Mouse (Mus musculus): ENCODE data around the gene Gse1. TPM values are rescaled to one million over a fixed set of nuclear protein-coding genes. Genes with fewer than 3 reads are reported as not detected.

Gene Gse1
- polyA plus RNA-seq, 1 experiment from 2014 or later: 6.4 TPM

- Histone ChIP-seq H3K9ac (ENCODE audit: low read depth, low read length) (no peak overlapping the region), H3K4me3 (ENCODE audit: low read depth, low read length) (no peak overlapping the region), H3K4me1 (replicated peaks; ENCODE audit: control insufficient read depth, insufficient read depth, low read length) (0 out of 2 replicates have a peak, but pooled peaks cover 3% of the 10 kb centered on the region), H3K9me3 (ENCODE audit: control insufficient read depth) (no peaks in the 10 kb centered on the region), H3K4me2 (replicated peaks; ENCODE audit: low read depth) (no peak overlapping the region), H3K27ac (ENCODE audit: low read depth, low read length) (no peak overlapping the region), H3K36me3 (ENCODE audit: control insufficient read depth, insufficient read depth) (peaks cover 34% of the 10 kb centered on the region), H3K27me3 (replicated peaks; ENCODE audit: control insufficient read depth, insufficient read depth, low read length) (no peaks in the 10 kb centered on the region)
- WGBS: 71% methylated on average over 15 of the region's 15 CpGs
- TF ChIP-seq CTCF (IDR thresholded peaks at IDR 0.05; ENCODE audit: low read depth): no peak
- ATAC-seq: no peak
Observed at GRCm38 (mm10) chr8:120557170-120557965, 329.1 kb downstream of the Gse1 start.

- whole genome bisulfite sequencing: 78% methylated on average over 4 of the region's 4 CpGs
- H3K27ac ChIP-seq (ENCODE audit: low read depth, low read length): no peak overlapping the region
- H3K4me1 ChIP-seq (replicated peaks; ENCODE audit: control insufficient read depth, insufficient read depth, low read length): 0 out of 2 replicates have a peak, but pooled peaks cover 3% of the 10 kb centered on the region
- no peak for TF ChIP-seq CTCF (IDR thresholded peaks at IDR 0.05; ENCODE audit: low read depth)
- ATAC-seq: no peak
- no peaks in the 10 kb centered on the region for H3K27me3 ChIP-seq (replicated peaks; ENCODE audit: control insufficient read depth, insufficient read depth, low read length)
- no peaks in the 10 kb centered on the region for H3K9me3 ChIP-seq (ENCODE audit: control insufficient read depth)
- no peak overlapping the region for H3K4me3 ChIP-seq (ENCODE audit: low read depth, low read length)
- H3K36me3 ChIP-seq (ENCODE audit: control insufficient read depth, insufficient read depth): peaks cover 42% of the 10 kb centered on the region
- H3K9ac ChIP-seq (ENCODE audit: low read depth, low read length): no peak overlapping the region
- H3K4me2 ChIP-seq (replicated peaks; ENCODE audit: low read depth): no peak overlapping the region
Observed at GRCm38 (mm10) chr8:120558162-120558561, 329.9 kb downstream of the Gse1 start.

- Histone ChIP-seq H3K9ac (ENCODE audit: low read depth, low read length) (no peak overlapping the region), H3K36me3 (ENCODE audit: control insufficient read depth, insufficient read depth) (peaks cover 41% of the 10 kb centered on the region), H3K27me3 (replicated peaks; ENCODE audit: control insufficient read depth, insufficient read depth, low read length) (no peaks in the 10 kb centered on the region), H3K9me3 (ENCODE audit: control insufficient read depth) (no peaks in the 10 kb centered on the region), H3K4me1 (replicated peaks; ENCODE audit: control insufficient read depth, insufficient read depth, low read length) (0 out of 2 replicates have a peak, but pooled peaks cover 7% of the 10 kb centered on the region), H3K4me2 (replicated peaks; ENCODE audit: low read depth) (no peak overlapping the region), H3K4me3 (ENCODE audit: low read depth, low read length) (no peak overlapping the region), H3K27ac (ENCODE audit: low read depth, low read length) (no peak overlapping the region)
- no peak for TF ChIP-seq CTCF (IDR thresholded peaks at IDR 0.05; ENCODE audit: low read depth)
- ATAC-seq: no peak
- WGBS: 56% methylated on average over 11 of the region's 11 CpGs
Observed at GRCm38 (mm10) chr8:120559654-120560053, 331.4 kb downstream of the Gse1 start.

- no peak for ATAC-seq
- 91% methylated on average over 5 of the region's 5 CpGs for WGBS
- TF ChIP-seq CTCF (IDR thresholded peaks at IDR 0.05; ENCODE audit: low read depth): no peak
Observed at GRCm38 (mm10) chr8:120560535-120560934, 332.3 kb downstream of the Gse1 start.

GRCm38 (mm10) chr8:120561539-120562435, 333.5 kb downstream of the Gse1 start:
- no peak overlapping the region for H3K27ac ChIP-seq (ENCODE audit: low read depth, low read length)
- TF ChIP-seq CTCF (IDR thresholded peaks at IDR 0.05; ENCODE audit: low read depth): peak; percentile 75

More at GRCm38 (mm10) chr8:120560535-120560934, 332.3 kb downstream of the Gse1 start:
- no peak overlapping the region for H3K4me2 ChIP-seq (replicated peaks; ENCODE audit: low read depth)
- no peak overlapping the region for H3K4me3 ChIP-seq (ENCODE audit: low read depth, low read length)
- H3K27ac ChIP-seq (ENCODE audit: low read depth, low read length): no peak overlapping the region
- H3K4me1 ChIP-seq (replicated peaks; ENCODE audit: control insufficient read depth, insufficient read depth, low read length): 0 out of 2 replicates have a peak, but pooled peaks cover 7% of the 10 kb centered on the region
- no peaks in the 10 kb centered on the region for H3K9me3 ChIP-seq (ENCODE audit: control insufficient read depth)
- H3K9ac ChIP-seq (ENCODE audit: low read depth, low read length): no peak overlapping the region
- H3K27me3 ChIP-seq (replicated peaks; ENCODE audit: control insufficient read depth, insufficient read depth, low read length): no peaks in the 10 kb centered on the region
- H3K36me3 ChIP-seq (ENCODE audit: control insufficient read depth, insufficient read depth): peaks cover 44% of the 10 kb centered on the region

More at GRCm38 (mm10) chr8:120561539-120562435, 333.5 kb downstream of the Gse1 start:
- Histone ChIP-seq H3K27me3 (replicated peaks; ENCODE audit: control insufficient read depth, insufficient read depth, low read length) (no peaks in the 10 kb centered on the region), H3K9me3 (ENCODE audit: control insufficient read depth) (no peaks in the 10 kb centered on the region), H3K9ac (ENCODE audit: low read depth, low read length) (no peak overlapping the region), H3K4me2 (replicated peaks; ENCODE audit: low read depth) (no peak overlapping the region), H3K4me3 (ENCODE audit: low read depth, low read length) (no peak overlapping the region), H3K4me1 (replicated peaks; ENCODE audit: control insufficient read depth, insufficient read depth, low read length) (0 out of 2 replicates have a peak, but pooled peaks cover 6% of the 10 kb centered on the region), H3K36me3 (ENCODE audit: control insufficient read depth, insufficient read depth) (peaks cover 57% of the 10 kb centered on the region)
- 73% methylated on average over 22 of the region's 22 CpGs for WGBS
- peak; percentile 8; the same call in 1 of the 2 replicates for ATAC-seq
